In the genomic region with DNA sequence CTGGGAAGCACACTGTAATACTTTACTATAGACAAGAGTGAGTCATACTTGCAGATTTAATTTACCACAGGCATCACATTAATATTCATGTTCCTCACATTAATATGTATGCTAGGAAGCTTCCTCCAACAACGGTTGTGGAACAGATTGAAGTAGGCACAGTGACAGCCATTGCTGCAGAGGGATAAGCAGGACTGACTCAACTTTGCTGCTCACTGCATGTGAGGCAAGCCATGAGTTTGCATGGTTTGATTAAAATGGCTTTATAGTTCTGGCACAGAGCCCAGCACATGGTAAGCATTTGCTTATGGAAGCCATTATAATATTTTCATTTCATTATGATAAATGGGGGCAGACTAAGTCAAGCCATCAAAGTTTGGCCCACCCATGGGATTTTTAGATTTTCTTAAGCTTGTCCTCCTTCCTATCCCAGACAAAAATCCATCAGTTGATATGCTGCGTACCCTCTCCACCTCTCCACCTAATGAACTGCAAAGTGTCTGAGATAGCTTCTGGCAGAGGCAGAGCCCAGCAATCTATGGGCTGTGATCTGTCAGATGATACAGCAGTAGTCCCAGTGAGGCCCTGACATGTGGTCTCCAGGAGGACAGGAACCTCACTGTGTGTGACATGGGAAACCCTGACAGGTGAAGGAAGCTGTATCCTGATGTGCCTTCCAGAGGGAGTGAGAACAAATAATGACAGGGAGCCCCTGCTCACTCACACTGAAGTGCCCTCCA, we compare ENCODE assay signal across 14 mouse cellular contexts.
A peak's percentile ranks its signal among the peaks of the same experiment; 100 is the strongest.
DNase-seq lines count a peak whose midpoint lies in the region; ATAC-seq and TF ChIP-seq lines count a peak whose summit lies in the region.
"Had no signal": no experiment of that assay in that cellular context is flagged by ENCODE, and none has a peak within 500 bp of the region (broad histone marks: within the 10 kb centered on the region; RNA-seq: fewer than 3 reads in every experiment).

No protein-coding gene starts in this region.

- peak; percentile 96 for ATAC-seq in frontal cortex, adult (ENCODE audit: low TSS enrichment)
- ATAC-seq: inflammation-experienced regulatory T-cells, adult 6 months; liver, embryonic 12.5 days had no signal

- no peak overlapping the region for H3K4me3 ChIP-seq in layer of hippocampus, adult 2 months
- H3K4me3 ChIP-seq: liver, embryonic 12.5 days had no signal

- no peak for TF ChIP-seq CTCF in layer of hippocampus, adult 2 months (conservative IDR thresholded peaks at IDR 0.05)

- peak overlapping the region; percentile 28; the same call in 1 of the 2 replicates for H3K27ac ChIP-seq in layer of hippocampus, adult 2 months
- H3K27ac ChIP-seq: liver, embryonic 12.5 days had no signal

- no peak for DNase-seq in frontal cortex, postnatal 14 days (ENCODE audit: low spot score in 2 of 2)
- peak; percentile 30 for DNase-seq in right cerebral cortex, adult 18-20 months
- DNase-seq in right cerebral cortex, postnatal 25 days, result no peak
- peak; percentile 31 to 71 for DNase-seq in layer of hippocampus, adult 2 months (ENCODE audit: low spot score in 2 of 2)
- DNase-seq in urinary bladder, postnatal 14 days (ENCODE audit: low spot score), result no peak
- no peak for DNase-seq in gastrocnemius, adult 8-10 months (ENCODE audit: low spot score in 2 of 2)
- DNase-seq in spleen, postnatal 10 days (ENCODE audit: low spot score in 2 of 2), result no peak
- DNase-seq: adrenal gland, postnatal 25 days; B cell, adult 2 months; cerebellum, adult 9-10 months; thymus, postnatal 4 days had no signal

Comparison
In these comparisons a context has a peak if more than half of its experiments do, and no peak if none do; other contexts are left out.
1. DNase-seq: peak in right cerebral cortex, adult 18-20 months (single experiment) and layer of hippocampus, adult 2 months (2 of 2); none in frontal cortex, postnatal 14 days (0 of 2), right cerebral cortex, postnatal 25 days (single experiment), urinary bladder, postnatal 14 days (single experiment), gastrocnemius, adult 8-10 months (0 of 2) and spleen, postnatal 10 days (0 of 2).